Mouse (Mus musculus): ENCODE data around the gene Ugt1a6b.

Gene Ugt1a6b

GRCm38 (mm10) chr1:88238771-88239170, 135.7 kb downstream of the Ugt1a6b start:
- DNase-seq (ENCODE audit: low read depth, low spot score), result no peak

- DNase-seq (ENCODE audit: low read depth, low spot score), result no peak
Measured at GRCm38 (mm10) chr1:88240072-88240471, 137.0 kb downstream of the Ugt1a6b start.

- no peak for DNase-seq (ENCODE audit: low read depth, low spot score)
Measured at GRCm38 (mm10) chr1:88240579-88240978, 137.5 kb downstream of the Ugt1a6b start.

GRCm38 (mm10) chr1:88243861-88244260, 140.8 kb downstream of the Ugt1a6b start:
- no peak for DNase-seq (ENCODE audit: low read depth, low spot score)

GRCm38 (mm10) chr1:88245881-88246280, 142.8 kb downstream of the Ugt1a6b start:
- DNase-seq (ENCODE audit: low read depth, low spot score), result no peak

GRCm38 (mm10) chr1:88246386-88246785, 143.3 kb downstream of the Ugt1a6b start:
- DNase-seq (ENCODE audit: low read depth, low spot score), result no peak

GRCm38 (mm10) chr1:88247660-88248059, 144.6 kb downstream of the Ugt1a6b start:
- DNase-seq (ENCODE audit: low read depth, low spot score), result no peak

GRCm38 (mm10) chr1:88248658-88249057, 145.6 kb downstream of the Ugt1a6b start:
- DNase-seq (ENCODE audit: low read depth, low spot score), result no peak

- no peak for DNase-seq (ENCODE audit: low read depth, low spot score)
Measured at GRCm38 (mm10) chr1:88249596-88249995, 146.5 kb downstream of the Ugt1a6b start.

- no peak for DNase-seq (ENCODE audit: low read depth, low spot score)
Measured at GRCm38 (mm10) chr1:88250023-88250422, 147.0 kb downstream of the Ugt1a6b start.

- DNase-seq (ENCODE audit: low read depth, low spot score), result no peak
Measured at GRCm38 (mm10) chr1:88253106-88253505, 150.1 kb downstream of the Ugt1a6b start.

- DNase-seq (ENCODE audit: low read depth, low spot score), result no peak
Measured at GRCm38 (mm10) chr1:88253540-88253939, 150.5 kb downstream of the Ugt1a6b start.

- no peak for DNase-seq (ENCODE audit: low read depth, low spot score)
Measured at GRCm38 (mm10) chr1:88254793-88255465, 151.9 kb downstream of the Ugt1a6b start.

GRCm38 (mm10) chr1:88255466-88255857, 152.4 kb downstream of the Ugt1a6b start:
- no peak for DNase-seq (ENCODE audit: low read depth, low spot score)

- DNase-seq (ENCODE audit: low read depth, low spot score), result no peak
Measured at GRCm38 (mm10) chr1:88255989-88256754, 153.1 kb downstream of the Ugt1a6b start.

GRCm38 (mm10) chr1:88256886-88257663, 154.0 kb downstream of the Ugt1a6b start:
- DNase-seq (ENCODE audit: low read depth, low spot score), result no peak

- DNase-seq (ENCODE audit: low read depth, low spot score), result no peak
Measured at GRCm38 (mm10) chr1:88257681-88258080, 154.6 kb downstream of the Ugt1a6b start.

GRCm38 (mm10) chr1:88258361-88258760, 155.3 kb downstream of the Ugt1a6b start:
- DNase-seq (ENCODE audit: low read depth, low spot score), result no peak

GRCm38 (mm10) chr1:88258881-88259642, 156.0 kb downstream of the Ugt1a6b start:
- peak; percentile 44 for DNase-seq (ENCODE audit: low read depth, low spot score)

GRCm38 (mm10) chr1:88259643-88260024, 156.6 kb downstream of the Ugt1a6b start:
- no peak for DNase-seq (ENCODE audit: low read depth, low spot score)

- no peak for DNase-seq (ENCODE audit: low read depth, low spot score)
Measured at GRCm38 (mm10) chr1:88260114-88260513, 157.1 kb downstream of the Ugt1a6b start.

Measured in mesoderm, embryonic 11.5 days (tissue).